Mouse (Mus musculus): ENCODE results near the gene Ces3a. TPM values are rescaled to one million over a fixed set of nuclear protein-coding genes. Genes with fewer than 3 reads are reported as not detected.
"Not testable (repeated sequence)": the region's sequence is repeated elsewhere in the genome, so short reads cannot be mapped to it uniquely, and the experiment has no call there.

Gene Ces3a
- total RNA-seq, 2 experiments from 2014 or later: not detected

DNA sequence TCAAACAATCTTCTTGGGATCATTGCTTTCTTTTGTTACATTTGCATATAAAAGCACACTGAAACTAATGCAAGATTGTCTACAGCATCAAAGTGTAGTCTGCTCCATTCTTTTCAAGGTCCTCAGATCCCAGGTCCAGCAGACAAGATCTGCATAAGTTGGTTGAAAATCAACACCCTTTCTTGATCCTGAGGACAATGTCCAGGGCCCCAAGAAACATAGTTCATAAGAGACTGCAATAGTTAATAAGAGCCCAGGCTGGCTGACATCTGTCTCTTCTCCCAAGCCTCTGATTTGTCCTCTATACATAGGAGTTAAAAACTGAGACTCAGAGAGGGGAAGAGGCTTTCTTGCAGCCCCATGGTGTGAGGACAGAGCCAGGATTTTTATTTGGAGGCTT lies 20.6 kb downstream of the Ces3a start:
- Histone ChIP-seq H3K4me3 (no peak overlapping the region), H3K27ac (no peak overlapping the region)
- no peak for TF ChIP-seq CTCF (IDR thresholded peaks at IDR 0.05)
- intact Hi-C loops (cut with DNase I): no loop called here
- DNase-seq: no peak

DNA sequence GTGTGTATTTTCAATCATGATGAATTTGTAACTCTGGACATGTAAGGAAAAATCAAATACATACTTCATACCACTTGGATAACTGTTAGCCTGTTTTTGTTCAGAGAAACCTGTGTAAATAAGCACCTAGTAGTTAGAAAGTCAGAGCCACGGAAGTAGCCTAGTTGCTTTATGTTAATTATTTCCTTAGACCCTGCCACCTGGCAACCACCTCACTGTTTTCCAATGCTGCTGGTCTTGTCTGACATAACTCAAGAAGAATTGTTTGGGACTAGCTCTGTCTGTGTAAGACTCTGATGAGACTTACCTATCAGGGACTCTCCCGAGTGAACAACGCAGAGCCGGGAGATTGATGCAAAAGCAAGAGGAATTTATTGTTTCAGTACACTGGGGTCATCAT lies 28.2 kb downstream of the Ces3a start:
- Histone ChIP-seq H3K27ac (no peak overlapping the region), H3K4me3 (no peak overlapping the region)
- no peak for DNase-seq
- TF ChIP-seq CTCF (IDR thresholded peaks at IDR 0.05): no peak
- intact Hi-C loops (cut with DNase I): no loop called here

DNA sequence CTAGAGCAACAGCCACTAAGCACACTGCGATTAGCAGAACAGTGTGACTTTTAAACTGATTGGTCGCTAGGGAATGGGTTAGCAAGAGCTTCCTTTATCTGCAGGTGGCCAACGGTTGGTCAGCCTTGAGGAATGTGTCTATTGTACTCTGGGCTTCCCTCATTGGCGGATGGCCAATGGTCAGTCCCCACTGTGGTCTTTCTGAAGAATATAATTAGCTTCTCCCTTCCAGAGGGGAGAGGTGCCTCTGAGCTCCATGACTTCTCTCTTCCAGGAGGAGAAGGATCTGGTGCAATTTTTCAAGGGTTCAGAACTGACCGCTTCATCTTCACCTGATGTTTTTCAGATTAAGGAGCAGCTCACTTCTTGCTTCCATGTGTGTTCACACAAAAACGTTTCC lies 28.7 kb downstream of the Ces3a start:
- DNase-seq: no peak
- H3K27ac ChIP-seq: no peak overlapping the region
- no peak for TF ChIP-seq CTCF (IDR thresholded peaks at IDR 0.05)
- intact Hi-C loops (cut with DNase I): no loop called here
- no peak overlapping the region for H3K4me3 ChIP-seq

DNA sequence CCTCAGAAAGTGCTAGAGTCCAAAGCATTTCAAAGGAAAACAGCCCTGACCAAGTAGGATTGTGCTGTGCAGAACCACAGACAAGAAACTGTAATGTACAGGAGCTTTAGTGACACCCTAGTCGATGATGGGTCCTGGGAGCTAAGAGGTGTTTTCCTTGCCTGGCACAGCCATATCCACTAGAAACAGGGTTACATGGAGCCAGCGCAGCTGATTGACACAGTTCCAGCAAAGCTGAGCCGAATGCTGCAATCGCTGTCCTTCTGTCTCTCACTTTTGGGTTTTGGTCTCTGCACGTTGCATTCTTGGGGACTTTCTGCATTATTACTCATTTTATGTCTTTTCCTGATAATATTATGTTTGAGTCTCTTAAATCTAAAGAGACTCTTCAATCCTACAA lies 30.2 kb downstream of the Ces3a start:
- DNase-seq: no peak
- intact Hi-C loops (cut with DNase I): no loop called here
- TF ChIP-seq CTCF (IDR thresholded peaks at IDR 0.05): no peak
- no peak overlapping the region for H3K4me3 ChIP-seq
- H3K27ac ChIP-seq: no peak overlapping the region

DNA sequence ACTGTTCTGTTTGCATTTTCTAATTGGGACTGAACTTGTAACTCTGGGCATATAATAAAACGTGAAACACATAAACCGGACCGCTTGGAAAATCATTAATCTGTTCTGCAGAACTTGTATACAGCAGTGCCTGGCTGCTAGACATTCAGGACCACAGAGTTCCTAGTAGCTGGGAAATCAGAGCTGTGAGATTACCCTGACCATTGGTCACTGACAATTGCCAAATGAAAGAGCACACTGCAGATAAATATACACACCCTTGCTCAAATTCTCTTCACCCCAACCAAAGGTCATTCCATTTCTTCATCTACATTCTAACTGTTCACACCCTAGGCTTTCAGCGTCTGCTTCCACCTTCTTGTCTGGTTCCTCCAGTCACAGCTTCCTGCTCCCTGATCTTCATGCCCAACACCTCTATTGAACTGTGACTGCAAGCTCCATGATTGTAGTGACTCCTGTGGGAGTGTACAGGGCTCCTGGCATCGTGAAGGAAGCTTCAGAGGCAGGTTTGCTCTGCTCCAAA lies 32.5 kb downstream of the Ces3a start:
- no peak for DNase-seq
- no peak for TF ChIP-seq CTCF (IDR thresholded peaks at IDR 0.05)
- H3K27ac ChIP-seq: no peak overlapping the region
- H3K4me3 ChIP-seq: no peak overlapping the region
- intact Hi-C loops (cut with DNase I): no loop called here

DNA sequence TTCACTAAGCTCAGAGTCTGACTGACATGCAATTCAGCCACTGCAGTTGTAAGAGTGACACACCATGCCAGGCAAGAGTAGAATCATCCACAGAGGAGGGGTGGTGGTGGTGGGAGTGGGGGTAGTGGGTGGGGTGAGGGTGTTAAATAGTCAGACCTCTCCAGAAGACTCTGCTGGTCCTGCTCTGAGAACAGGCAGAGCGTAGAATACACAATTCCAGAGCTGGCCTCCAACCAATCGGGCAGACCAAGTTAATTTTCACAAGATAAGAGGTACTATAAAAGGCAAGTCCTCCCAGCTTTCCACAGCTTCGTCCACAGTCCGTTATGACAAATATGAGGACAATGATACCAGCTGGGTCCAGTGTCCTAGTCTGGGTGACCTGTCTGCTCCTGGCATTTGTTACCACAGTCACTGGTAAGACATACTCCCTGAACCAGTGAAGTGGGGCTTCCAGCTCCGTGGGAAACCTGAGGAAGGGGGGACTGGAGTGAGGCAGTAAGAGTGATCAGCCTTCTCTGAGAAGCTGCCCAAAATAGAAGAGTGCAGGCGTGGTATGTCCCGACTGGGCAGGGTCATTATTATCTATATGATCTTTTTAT lies 35.1 kb downstream of the Ces3a start, which contains the start of gene Ces3b:
Gene Ces3b, plus strand, starts transcription at position 305 of the 602 bp plus-strand sequence.
- Histone ChIP-seq H3K27ac (no peak within 1 kb of the TSS), H3K4me3 (no peak within 1 kb of the TSS)
- intact Hi-C loops (cut with DNase I): no loop called here
- no peak for DNase-seq
- no peak for TF ChIP-seq CTCF (IDR thresholded peaks at IDR 0.05)

DNA sequence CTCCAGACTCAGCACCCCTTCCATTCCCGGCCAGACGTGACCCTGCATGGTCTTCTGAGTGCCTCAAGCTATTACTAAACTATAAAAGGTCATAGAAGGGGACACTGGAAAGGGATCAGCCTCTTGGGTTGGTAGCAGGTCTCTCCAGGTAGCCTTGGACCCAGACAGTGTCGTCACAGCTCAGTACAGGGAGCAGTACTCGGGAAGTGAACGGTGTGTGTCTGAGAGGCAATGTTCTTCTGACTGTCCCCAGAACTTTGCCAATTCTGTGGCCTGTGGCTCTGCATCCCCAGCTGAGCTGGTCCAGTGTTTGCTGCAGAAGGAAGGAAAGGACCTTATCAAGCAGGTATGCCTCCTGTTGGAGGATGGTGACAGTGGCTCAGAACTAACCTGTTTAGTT lies 39.8 kb downstream of the Ces3a start:
- intact Hi-C loops (cut with DNase I); H3K4me3 ChIP-seq; H3K27ac ChIP-seq; DNase-seq: not testable (repeated sequence)

DNA sequence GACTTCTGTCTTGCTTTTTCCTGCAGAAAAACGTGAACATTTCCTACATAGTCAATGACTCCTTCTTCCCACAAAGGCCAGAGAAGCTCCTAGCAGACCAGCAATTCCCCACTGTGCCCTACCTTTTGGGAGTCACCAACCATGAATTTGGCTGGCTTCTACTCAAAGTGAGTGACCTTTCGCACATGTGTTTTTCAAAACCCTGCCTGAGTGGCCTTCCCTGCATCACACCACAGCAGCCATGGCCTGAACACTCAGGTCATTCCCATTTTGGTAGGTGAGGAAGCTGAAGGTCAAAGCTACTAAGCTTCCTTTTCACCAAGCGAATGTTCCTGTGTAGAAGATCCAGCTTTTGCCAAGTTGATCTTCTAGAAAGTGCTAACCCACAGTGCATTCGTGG lies 40.2 kb downstream of the Ces3a start:
- intact Hi-C loops (cut with DNase I): no loop called here
- Histone ChIP-seq H3K27ac (no peak overlapping the region), H3K4me3 (no peak overlapping the region)
- no peak for TF ChIP-seq CTCF (IDR thresholded peaks at IDR 0.05)
- no peak for DNase-seq

DNA sequence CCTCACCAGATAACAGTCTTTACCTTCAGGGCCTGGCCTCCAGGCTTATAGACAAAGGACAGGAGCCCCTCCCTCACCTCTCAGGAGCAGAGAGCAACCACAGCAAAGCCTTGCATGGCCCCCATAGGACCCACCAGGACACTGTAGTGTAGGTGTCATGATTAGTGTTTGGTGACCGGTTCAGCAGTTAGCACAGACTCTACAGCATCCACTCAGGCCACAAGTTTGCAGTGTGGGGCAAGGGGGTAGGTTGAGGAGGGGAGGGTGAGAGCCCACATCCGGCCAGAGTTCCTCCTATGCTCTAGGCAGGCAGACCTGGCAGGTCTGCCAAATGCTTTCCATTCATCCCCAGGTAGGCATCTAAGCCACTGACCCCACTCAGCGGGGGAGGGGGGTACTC lies 45.6 kb downstream of the Ces3a start:
- no peak for TF ChIP-seq CTCF (IDR thresholded peaks at IDR 0.05)
- intact Hi-C loops (cut with DNase I): no loop called here
- DNase-seq: no peak
- no peak overlapping the region for H3K27ac ChIP-seq
- no peak overlapping the region for H3K4me3 ChIP-seq

DNA sequence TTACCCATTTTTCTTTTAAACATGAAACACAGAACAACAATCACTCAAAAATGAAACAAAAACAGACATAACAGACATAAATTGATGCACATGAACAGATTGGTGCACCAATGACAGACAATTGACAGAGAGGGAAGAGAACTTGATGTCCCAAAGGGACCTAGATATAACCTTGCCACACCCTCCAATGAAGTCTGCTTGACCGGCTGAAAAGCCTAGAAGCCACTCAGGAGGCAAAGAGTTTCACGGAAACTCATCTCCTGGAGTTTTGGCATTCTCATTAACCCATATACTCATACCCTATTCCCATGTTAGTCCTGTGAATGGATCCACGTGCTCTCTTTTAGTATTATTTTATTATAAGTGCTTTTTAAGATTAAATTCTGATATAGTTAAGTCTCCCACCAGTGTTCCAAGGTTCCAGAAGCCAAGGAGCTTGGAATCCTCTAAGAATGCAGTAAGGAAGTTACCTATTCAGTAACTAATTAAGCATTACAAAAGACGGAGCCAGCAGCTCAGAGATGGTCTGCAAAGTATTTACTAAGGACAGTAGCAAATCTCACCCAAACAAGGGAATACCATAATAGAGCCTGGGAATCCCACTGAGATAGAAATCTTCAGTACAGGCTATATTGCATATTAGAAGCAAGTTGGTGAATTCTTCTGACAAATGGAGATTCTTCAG lies 53.8 kb downstream of the Ces3a start:
- intact Hi-C loops (cut with DNase I): not testable (repeated sequence)

DNA sequence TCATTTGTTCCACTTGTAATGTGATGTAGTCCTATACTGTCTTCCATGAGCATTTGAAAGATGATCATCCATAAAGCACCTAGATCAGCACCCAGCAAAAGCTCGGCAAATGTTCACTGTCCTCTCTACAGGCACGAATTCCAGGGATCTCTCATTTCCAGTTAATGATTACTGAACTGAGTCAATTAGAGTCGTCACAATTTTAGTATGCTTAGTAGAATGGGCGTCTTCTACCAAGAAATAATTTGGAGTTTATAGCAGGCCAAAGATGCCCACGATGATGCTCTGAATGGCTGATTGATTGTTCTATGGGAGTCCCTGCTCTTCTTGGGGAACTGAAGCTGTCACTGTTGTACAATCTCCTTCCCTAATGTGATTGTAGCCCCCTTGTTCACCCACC lies 55.3 kb downstream of the Ces3a start:
- intact Hi-C loops (cut with DNase I); H3K4me3 ChIP-seq; DNase-seq; H3K27ac ChIP-seq: not testable (repeated sequence)

More for the DNA sequence above, 53.8 kb downstream of the Ces3a start:
- not testable (repeated sequence) for DNase-seq, H3K4me3 ChIP-seq, H3K27ac ChIP-seq

DNA sequence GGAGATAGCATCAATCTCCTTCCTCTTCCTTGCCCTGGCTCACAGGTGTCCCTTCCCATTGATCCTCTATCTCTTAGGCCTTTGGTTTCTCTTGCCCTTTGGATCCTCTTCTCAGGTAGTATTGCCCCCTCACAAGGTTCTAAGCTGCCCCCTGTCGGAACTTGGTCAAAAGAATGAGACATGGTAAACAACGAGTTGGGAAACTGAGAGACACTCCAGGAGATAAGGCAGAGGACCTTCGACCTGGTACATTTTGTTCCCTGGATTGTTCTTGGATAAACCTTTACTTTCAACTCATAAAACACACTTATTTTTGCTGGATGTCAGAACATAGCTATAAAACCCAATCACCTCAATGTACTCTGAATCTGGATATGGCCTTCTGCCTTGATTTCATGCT lies 55.8 kb downstream of the Ces3a start:
- DNase-seq: no peak
- H3K4me3 ChIP-seq: no peak overlapping the region
- no peak for TF ChIP-seq CTCF (IDR thresholded peaks at IDR 0.05)
- no peak overlapping the region for H3K27ac ChIP-seq
- intact Hi-C loops (cut with DNase I): no loop called here

Other genes starting within 250 kb of the Ces3a start
- under 1 TPM; 0.08 to 0.22 TPM for gene Ces2b, start 217.0 kb upstream of the Ces3a start, total RNA-seq (2021)
- under 1 TPM; 0.45 to 0.56 TPM for gene Ces2c, start 201.5 kb upstream of the Ces3a start, total RNA-seq (2021)
- gene Ces2e, start 122.3 kb upstream of the Ces3a start, total RNA-seq (2021): not detected
- gene Ces2f, start 101.2 kb upstream of the Ces3a start, total RNA-seq (2021): not detected
- gene Ces2g, start 86.9 kb upstream of the Ces3a start, total RNA-seq (2021): under 1 TPM; 0.31 to 0.53 TPM
- gene Ces2h, start 47.7 kb upstream of the Ces3a start, total RNA-seq (2021): not detected
- gene Ces3b, start 35.2 kb downstream of the Ces3a start, total RNA-seq (2021): not detected
- gene Ces4a, start 83.2 kb downstream of the Ces3a start, total RNA-seq (2021): not detected
- 10 to 100 TPM; 58.9 to 76.8 TPM for gene Cbfb, start 122.1 kb downstream of the Ces3a start, total RNA-seq (2021)
- 10 to 100 TPM; 28.1 to 33.1 TPM for gene D230025D16Rik, start 176.5 kb downstream of the Ces3a start, total RNA-seq (2021)
- gene B3gnt9, start 206.6 kb downstream of the Ces3a start, total RNA-seq (2021): 1 to 10 TPM; 1.8 to 3.5 TPM
- gene Tradd, start 216.0 kb downstream of the Ces3a start, total RNA-seq (2021): 1 to 10 TPM; 2.4 to 2.9 TPM
- 1 to 10 TPM; 1.0 to 1.1 TPM for gene Fbxl8, start 216.0 kb downstream of the Ces3a start, total RNA-seq (2021)
- 1 to 10 TPM; 6.1 to 8.4 TPM for gene Hsf4, start 221.2 kb downstream of the Ces3a start, total RNA-seq (2021)
- 10 to 100 TPM; 27.9 to 32.4 TPM for gene Nol3, start 227.5 kb downstream of the Ces3a start, total RNA-seq (2021)
- under 1 TPM; 0.33 to 0.98 TPM for gene 4931428F04Rik, start 241.3 kb downstream of the Ces3a start, total RNA-seq (2021)
- 1 to 10 TPM in 1 of 2 experiments, under 1 TPM in 1; 0.84 to 2.3 TPM for gene Exoc3l, start 247.5 kb downstream of the Ces3a start, total RNA-seq (2021)
- 10 to 100 TPM; 26.8 to 29.7 TPM for gene E2f4, start 249.1 kb downstream of the Ces3a start, total RNA-seq (2021)